Mouse (Mus musculus) fibroblast of lung, adult 2 months (primary cell): ENCODE data around the gene Rimkla.

Source experiments
- DNase-seq: peaks from one replicate; pipeline ENCODE4 v3.0.0-alpha.2; 2011; ENCODE audit warnings: low read depth

The Rimkla gene

DNA sequence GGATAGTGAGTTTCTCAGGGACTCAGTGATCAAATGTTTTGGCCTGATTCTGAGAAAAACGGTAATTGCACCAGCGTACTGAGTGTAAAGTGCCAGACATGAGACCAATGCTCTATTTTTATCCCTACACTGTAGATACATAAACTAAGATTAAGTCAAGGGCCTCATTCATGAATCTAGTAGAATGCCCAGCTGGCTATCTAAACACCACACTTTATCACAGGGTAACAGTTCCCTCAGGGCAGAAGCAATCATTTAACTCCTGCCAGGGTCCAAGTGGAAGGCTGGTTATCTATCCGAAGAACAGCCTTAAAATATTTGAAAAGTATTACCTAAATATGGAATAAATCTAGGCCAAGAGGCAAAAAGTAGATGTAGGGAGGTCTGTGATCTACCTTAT, 74.5 kb downstream of the Rimkla start:
- DNase-seq = no peak

- no peak for DNase-seq
Measured at GRCm38 (mm10) chr4:119417270-119417669, 75.2 kb downstream of the Rimkla start.
